In the genomic region with DNA sequence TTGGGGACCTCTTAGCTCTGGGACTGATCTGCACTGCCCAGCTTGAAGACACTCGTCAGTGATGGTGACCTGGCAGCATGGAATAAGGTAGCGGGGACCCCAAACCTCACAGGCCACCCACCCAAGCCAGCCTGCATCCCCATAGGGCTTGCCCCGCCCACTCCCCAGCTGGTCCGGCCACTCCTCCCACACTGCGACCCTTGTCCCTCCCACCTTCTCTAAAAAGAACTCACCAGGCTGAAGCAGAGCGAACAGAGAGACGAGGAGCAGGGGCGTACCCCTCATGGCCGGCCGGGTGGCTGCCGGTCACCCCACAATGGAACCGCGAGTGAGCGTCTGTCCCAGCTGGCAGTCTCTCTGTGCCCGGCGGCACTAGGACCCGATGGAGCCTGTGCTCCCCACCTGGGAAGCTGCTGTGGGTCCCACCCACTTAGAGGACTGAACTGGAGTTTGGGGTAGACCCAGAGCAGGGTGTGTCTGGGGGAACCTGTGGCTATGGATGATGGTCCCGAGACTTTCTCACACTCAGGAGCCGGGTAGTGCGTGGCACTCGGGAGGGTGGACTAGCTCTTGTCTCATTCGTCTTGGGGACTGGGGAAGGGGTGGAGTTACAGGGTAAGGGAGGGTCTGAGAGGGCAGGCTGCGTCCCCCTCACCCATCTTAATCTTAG, we compare ENCODE assay signal across 8 mouse cellular contexts. TPM values are rescaled to one million over a fixed set of nuclear protein-coding genes. Genes with fewer than 3 reads are reported as not detected.
DNase-seq lines count a peak whose midpoint lies in the region; ATAC-seq and TF ChIP-seq lines count a peak whose summit lies in the region.

A gene (minus strand): TSS at position 569 of the 670 bp plus-strand sequence.

- no peak for TF ChIP-seq CTCF in bone marrow macrophage, adult 2 months (IDR thresholded peaks at IDR 0.05; ENCODE audit: low read depth, low read length)
- no peak for TF ChIP-seq CTCF in liver, postnatal 0 days (IDR thresholded peaks at IDR 0.05; ENCODE audit: low read depth)

- H3K9me3 ChIP-seq in heart, embryonic 14.5 days (ENCODE audit: control insufficient read depth, low read length), result no peaks in the 10 kb centered on the region
- H3K9me3 ChIP-seq in liver, postnatal 0 days (ENCODE audit: low read length), result no peaks in the 10 kb centered on the region

- no peaks in the 10 kb centered on the region for H3K36me3 ChIP-seq in heart, embryonic 14.5 days (ENCODE audit: control insufficient read depth, insufficient read depth, low read length)
- H3K36me3 ChIP-seq in liver, postnatal 0 days (replicated peaks; ENCODE audit: insufficient read depth, low read length), result no peaks in the 10 kb centered on the region

- H3K9ac ChIP-seq in heart, embryonic 14.5 days (ENCODE audit: low read length), result peak within 1 kb of the TSS; percentile 66
- no peak within 1 kb of the TSS for H3K9ac ChIP-seq in liver, postnatal 0 days (replicated peaks)

- no peak within 1 kb of the TSS for H3K27ac ChIP-seq in heart, embryonic 14.5 days (replicated peaks in 1 of 2; ENCODE audit: control insufficient read depth in 1 of 2, insufficient read depth in 1 of 2, low read depth in 2 of 2, low read length in 2 of 2)
- no peak within 1 kb of the TSS for H3K27ac ChIP-seq in bone marrow macrophage, adult 2 months (ENCODE audit: insufficient read depth, low read depth, low read length)
- H3K27ac ChIP-seq in liver, postnatal 0 days (ENCODE audit: low read depth), result no peak within 1 kb of the TSS

- ATAC-seq in heart, embryonic 14.5 days (ENCODE audit: insufficient number of reproducible peaks, insufficient read depth, low FRiP score, low read depth), result peak; percentile 26
- ATAC-seq in liver, postnatal 0 days, result no peak

- DNase-seq in heart, adult 9 months (ENCODE audit: low spot score in 2 of 2), result no peak
- DNase-seq in forelimb bud, embryonic 11.5 days (ENCODE audit: low read depth, low spot score), result peak; percentile 28
- peak; percentile 22 for DNase-seq in liver, postnatal 0 days
- peak; percentile 13 for DNase-seq in yolk sac, embryonic 10.5 days (ENCODE audit: low spot score)
- no peak for DNase-seq in urinary bladder, postnatal 10 days (ENCODE audit: low spot score)
- no peak for DNase-seq in ovary, postnatal 14 days (ENCODE audit: low spot score)

- WGBS in heart, embryonic 14.5 days, result under 1% methylated on average over 23 of the region's 23 CpGs
- 2% methylated on average over 23 of the region's 23 CpGs for WGBS in liver, postnatal 0 days (ENCODE audit: insufficient replicate concordance)

- peaks cover 8% of the 10 kb centered on the region for H3K27me3 ChIP-seq in heart, embryonic 14.5 days (ENCODE audit: control insufficient read depth, insufficient read depth, low read length)
- peaks cover 8% of the 10 kb centered on the region for H3K27me3 ChIP-seq in liver, postnatal 0 days (ENCODE audit: insufficient read depth, low read length)

- TF ChIP-seq POLR2A in bone marrow macrophage, adult 2 months (IDR thresholded peaks at IDR 0.05; ENCODE audit: borderline replicate concordance, low read depth, low read length), result no peak

- peak within 1 kb of the TSS; percentile 54 to 64 for H3K4me3 ChIP-seq in heart, embryonic 14.5 days (ENCODE audit: control insufficient read depth in 1 of 2, insufficient read depth in 1 of 2, low read depth in 1 of 2, low read length in 2 of 2)
- peak within 1 kb of the TSS; percentile 33 for H3K4me3 ChIP-seq in bone marrow macrophage, adult 2 months (ENCODE audit: insufficient read depth, low read length)
- peak within 1 kb of the TSS; percentile 35 for H3K4me3 ChIP-seq in liver, postnatal 0 days (ENCODE audit: low read depth, low read length)

- peaks cover 5 to 6% of the 10 kb centered on the region in 2 experiments; a peak in 2 of 4 replicates for H3K4me1 ChIP-seq in heart, embryonic 14.5 days (ENCODE audit: control insufficient read depth in 2 of 2, insufficient read depth in 2 of 2, low read length in 2 of 2)
- peaks cover 2% of the 10 kb centered on the region; the same call in 1 of the 2 replicates for H3K4me1 ChIP-seq in bone marrow macrophage, adult 2 months (ENCODE audit: control insufficient read depth, insufficient read depth, low read length)
- peaks cover 3% of the 10 kb centered on the region; the same call in 1 of the 2 replicates for H3K4me1 ChIP-seq in liver, postnatal 0 days (ENCODE audit: insufficient read depth)

- H3K4me2 ChIP-seq in heart, embryonic 14.5 days (ENCODE audit: low read length), result peak within 1 kb of the TSS; percentile 84
- H3K4me2 ChIP-seq in liver, postnatal 0 days (ENCODE audit: low read depth, low read length), result peak within 1 kb of the TSS; percentile 70

- no peak for TF ChIP-seq EP300 in liver, postnatal 0 days (IDR thresholded peaks at IDR 0.05; ENCODE audit: low read depth)

RNA-seq across cellular contexts. Expression of the gene that starts here (rescaled TPM):
- polyA plus RNA-seq in heart, embryonic 14.5 days (2014; fragmentation: Nextera tagmentation; extraction: Ambion mirVana), result 0.32 and 0.68 TPM in 2 replicates
- not detected in 2 replicates for polyA plus RNA-seq in bone marrow macrophage, adult 2 months (2012; ENCODE audit: insufficient read depth, insufficient read length, missing spikeins)
- not detected in 2 replicates for polyA plus RNA-seq in liver, postnatal 0 days (2015; fragmentation: Nextera tagmentation; extraction: Ambion mirVana)

Comparison
In these comparisons a context has a peak if more than half of its experiments do, and no peak if none do; other contexts are left out.
1. Peak in ATAC-seq, H3K4me3 ChIP-seq, H3K9ac ChIP-seq and H3K4me2 ChIP-seq in heart, embryonic 14.5 days; RNA of the gene not detected or under 1 TPM.
2. Peak in DNase-seq, H3K4me3 ChIP-seq and H3K4me2 ChIP-seq in liver, postnatal 0 days; RNA of the gene not detected or under 1 TPM.
3. DNase-seq: peak in forelimb bud, embryonic 11.5 days (single experiment) and yolk sac, embryonic 10.5 days (single experiment); none in heart, adult 9 months (0 of 2), urinary bladder, postnatal 10 days (single experiment) and ovary, postnatal 14 days (single experiment).
4. Peak in every context shown above with its lines, with median percentiles within 50 percentile points of each other: H3K4me3 ChIP-seq.